Mouse (Mus musculus): Measurements from ENCODE around the gene Igf2. TPM values are rescaled to one million over a fixed set of nuclear protein-coding genes. Genes with fewer than 3 reads are reported as not detected.

Gene Igf2
- total and polyA plus RNA-seq, 3 experiments, result 60.0 to 75.2 (median 64.5) TPM

DNA sequence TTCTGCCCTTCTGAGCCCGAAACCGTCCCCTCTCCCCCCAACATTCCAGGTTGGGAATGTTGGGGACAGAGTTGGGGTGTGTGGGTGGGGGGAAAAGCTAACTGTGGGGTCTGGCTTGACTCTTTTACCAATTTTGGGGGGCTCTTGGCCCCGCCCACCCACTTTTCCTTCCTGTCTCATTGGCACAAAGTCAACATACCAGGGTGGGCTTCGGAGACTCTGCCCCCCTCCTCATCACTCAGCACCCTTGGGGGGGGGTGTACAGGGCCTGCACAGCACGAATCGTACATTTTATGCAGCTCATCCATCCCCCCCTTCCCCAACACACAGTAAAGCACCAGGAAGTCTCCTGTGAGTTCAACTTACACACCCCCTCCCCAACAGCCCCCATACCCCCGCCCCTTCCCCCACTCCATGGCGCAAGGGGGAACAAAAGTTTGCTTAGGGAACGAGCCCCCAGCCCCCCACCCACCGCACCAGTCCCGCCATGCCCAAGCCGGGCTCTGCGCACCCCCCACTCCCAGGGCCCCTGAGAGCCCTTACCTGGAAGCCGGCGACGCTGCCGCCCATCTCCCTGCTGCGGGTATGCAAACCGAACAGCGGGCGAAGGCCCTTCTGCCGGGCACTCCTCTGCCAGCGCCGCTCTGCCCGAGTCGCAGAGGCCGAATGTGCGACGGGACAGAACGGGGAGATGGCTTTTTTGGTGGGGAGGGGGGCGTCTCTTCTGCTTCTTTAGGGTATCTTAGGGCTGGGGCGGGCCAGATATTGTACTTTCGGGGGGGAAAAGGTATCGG is 8.6 kb downstream of the Igf2 start:
- TF ChIP-seq EP300 (IDR thresholded peaks at IDR 0.05; ENCODE audit: insufficient read depth, low read depth, low read length), result no peak
- no peak for TF ChIP-seq CTCF (IDR thresholded peaks at IDR 0.05)
- TF ChIP-seq POLR2A (IDR thresholded peaks at IDR 0.05; ENCODE audit: insufficient read depth, low read depth, low read length), result no peak
- peaks cover 27% of the 10 kb centered on the region for H3K27me3 ChIP-seq (ENCODE audit: control insufficient read depth, insufficient read depth, low read length)

GRCm38 (mm10) chr7:142657341-142657791 is 9.2 kb downstream of the Igf2 start:
- Histone ChIP-seq H3K79me2 (replicated peaks; ENCODE audit: control insufficient read depth, insufficient read depth, low read length) (no peaks in the 10 kb centered on the region), H3K4me1 (ENCODE audit: control insufficient read depth, insufficient read depth, low read length) (peaks cover 2% of the 10 kb centered on the region), H3K4me3 (no peak overlapping the region), H3K36me3 (ENCODE audit: control insufficient read depth, insufficient read depth, low read length) (no peaks in the 10 kb centered on the region), H3K27me3 (ENCODE audit: control insufficient read depth, insufficient read depth, low read length) (peaks cover 27% of the 10 kb centered on the region), H3K9ac (ENCODE audit: low read depth, low read length) (no peak overlapping the region), H3K27ac (no peak overlapping the region)
- WGBS, result 25% methylated on average over 9 of the region's 9 CpGs
- intact Hi-C loops (cut with DNase I), result no loop called here
- DNase-seq, result peak in 1 of 2 experiments; percentile 21
- TF ChIP-seq CTCF (IDR thresholded peaks at IDR 0.05) (no peak), POLR2A (IDR thresholded peaks at IDR 0.05; ENCODE audit: insufficient read depth, low read depth, low read length) (no peak), EP300 (IDR thresholded peaks at IDR 0.05; ENCODE audit: insufficient read depth, low read depth, low read length) (no peak)

More for the DNA sequence above, 8.6 kb downstream of the Igf2 start:
- Histone ChIP-seq H3K27ac (no peak overlapping the region), H3K4me1 (ENCODE audit: control insufficient read depth, insufficient read depth, low read length) (peaks cover 2% of the 10 kb centered on the region), H3K36me3 (ENCODE audit: control insufficient read depth, insufficient read depth, low read length) (no peaks in the 10 kb centered on the region), H3K4me3 (peak overlapping the region; percentile 38), H3K79me2 (replicated peaks; ENCODE audit: control insufficient read depth, insufficient read depth, low read length) (no peaks in the 10 kb centered on the region), H3K9ac (ENCODE audit: low read depth, low read length) (peak overlapping the region; percentile 65)
- peak in 1 of 2 experiments; percentile 17 for DNase-seq
- intact Hi-C loops (cut with DNase I), result no loop called here
- WGBS, result 5% methylated on average over 33 of the region's 34 CpGs

GRCm38 (mm10) chr7:142656055-142656454 is 10.6 kb downstream of the Igf2 start:
- WGBS, result 62% methylated on average over 4 of the region's 4 CpGs

GRCm38 (mm10) chr7:142655633-142656032 is 11.0 kb downstream of the Igf2 start:
- no peak overlapping the region for H3K4me3 ChIP-seq
- peaks cover 2% of the 10 kb centered on the region for H3K4me1 ChIP-seq (ENCODE audit: control insufficient read depth, insufficient read depth, low read length)
- TF ChIP-seq EP300 (IDR thresholded peaks at IDR 0.05; ENCODE audit: insufficient read depth, low read depth, low read length), result no peak
- no peak for TF ChIP-seq POLR2A (IDR thresholded peaks at IDR 0.05; ENCODE audit: insufficient read depth, low read depth, low read length)
- no peak for TF ChIP-seq CTCF (IDR thresholded peaks at IDR 0.05)
- peak in 1 of 2 experiments; percentile 4 for DNase-seq
- H3K27ac ChIP-seq, result no peak overlapping the region
- peaks cover 22% of the 10 kb centered on the region for H3K27me3 ChIP-seq (ENCODE audit: control insufficient read depth, insufficient read depth, low read length)
- WGBS, result 43% methylated on average over 11 of the region's 11 CpGs
- no peak overlapping the region for H3K9ac ChIP-seq (ENCODE audit: low read depth, low read length)
- no peaks in the 10 kb centered on the region for H3K36me3 ChIP-seq (ENCODE audit: control insufficient read depth, insufficient read depth, low read length)
- intact Hi-C loops (cut with DNase I), result no loop called here
- H3K79me2 ChIP-seq (replicated peaks; ENCODE audit: control insufficient read depth, insufficient read depth, low read length), result no peaks in the 10 kb centered on the region

More at GRCm38 (mm10) chr7:142656055-142656454, 10.6 kb downstream of the Igf2 start:
- Histone ChIP-seq H3K4me1 (ENCODE audit: control insufficient read depth, insufficient read depth, low read length) (peaks cover 2% of the 10 kb centered on the region), H3K79me2 (replicated peaks; ENCODE audit: control insufficient read depth, insufficient read depth, low read length) (no peaks in the 10 kb centered on the region), H3K9ac (ENCODE audit: low read depth, low read length) (no peak overlapping the region), H3K27ac (no peak overlapping the region), H3K27me3 (ENCODE audit: control insufficient read depth, insufficient read depth, low read length) (peaks cover 26% of the 10 kb centered on the region), H3K36me3 (ENCODE audit: control insufficient read depth, insufficient read depth, low read length) (no peaks in the 10 kb centered on the region), H3K4me3 (no peak overlapping the region)
- TF ChIP-seq EP300 (IDR thresholded peaks at IDR 0.05; ENCODE audit: insufficient read depth, low read depth, low read length) (no peak), POLR2A (IDR thresholded peaks at IDR 0.05; ENCODE audit: insufficient read depth, low read depth, low read length) (no peak), CTCF (IDR thresholded peaks at IDR 0.05) (no peak)
- DNase-seq, result peak in 1 of 2 experiments; percentile 16
- intact Hi-C loops (cut with DNase I), result no loop called here

GRCm38 (mm10) chr7:142653726-142654125 is 12.9 kb downstream of the Igf2 start:
- H3K4me1 ChIP-seq (ENCODE audit: control insufficient read depth, insufficient read depth, low read length), result no peaks in the 10 kb centered on the region
- H3K36me3 ChIP-seq (ENCODE audit: control insufficient read depth, insufficient read depth, low read length), result no peaks in the 10 kb centered on the region
- no peaks in the 10 kb centered on the region for H3K79me2 ChIP-seq (replicated peaks; ENCODE audit: control insufficient read depth, insufficient read depth, low read length)
- peaks cover 11% of the 10 kb centered on the region for H3K27me3 ChIP-seq (ENCODE audit: control insufficient read depth, insufficient read depth, low read length)
- 41% methylated on average over 18 of the region's 18 CpGs for WGBS
- H3K4me3 ChIP-seq, result no peak overlapping the region
- peak in 1 of 2 experiments; percentile 12 for DNase-seq
- TF ChIP-seq EP300 (IDR thresholded peaks at IDR 0.05; ENCODE audit: insufficient read depth, low read depth, low read length), result no peak
- TF ChIP-seq CTCF (IDR thresholded peaks at IDR 0.05), result no peak
- no peak for TF ChIP-seq POLR2A (IDR thresholded peaks at IDR 0.05; ENCODE audit: insufficient read depth, low read depth, low read length)
- intact Hi-C loops (cut with DNase I), result no loop called here
- H3K9ac ChIP-seq (ENCODE audit: low read depth, low read length), result no peak overlapping the region
- H3K27ac ChIP-seq, result no peak overlapping the region

- Histone ChIP-seq H3K4me3 (no peak overlapping the region), H3K27ac (no peak overlapping the region), H3K9ac (ENCODE audit: low read depth, low read length) (no peak overlapping the region), H3K4me1 (ENCODE audit: control insufficient read depth, insufficient read depth, low read length) (no peaks in the 10 kb centered on the region), H3K27me3 (ENCODE audit: control insufficient read depth, insufficient read depth, low read length) (no peaks in the 10 kb centered on the region), H3K79me2 (replicated peaks; ENCODE audit: control insufficient read depth, insufficient read depth, low read length) (no peaks in the 10 kb centered on the region), H3K36me3 (ENCODE audit: control insufficient read depth, insufficient read depth, low read length) (no peaks in the 10 kb centered on the region)
- 82% methylated on average over 6 of the region's 6 CpGs for WGBS
- DNase-seq, result no peak
- TF ChIP-seq POLR2A (IDR thresholded peaks at IDR 0.05; ENCODE audit: insufficient read depth, low read depth, low read length) (no peak), EP300 (IDR thresholded peaks at IDR 0.05; ENCODE audit: insufficient read depth, low read depth, low read length) (no peak), CTCF (IDR thresholded peaks at IDR 0.05) (no peak)
- intact Hi-C loops (cut with DNase I), result no loop called here
Measured at GRCm38 (mm10) chr7:142646676-142647075, 19.9 kb downstream of the Igf2 start.

Measured in heart, adult 2 months (tissue).